Mouse (Mus musculus) brain, embryonic 18.5 days (tissue): ENCODE results near the gene Fam71f2.
A peak's percentile ranks its signal among the peaks of the same experiment; 100 is the strongest.

Experiments used
- DNase-seq: peaks from one replicate; pipeline ENCODE4 v3.0.0-alpha.2; 2012; ENCODE audit warnings: low read depth, low spot score

Gene Fam71f2

DNA sequence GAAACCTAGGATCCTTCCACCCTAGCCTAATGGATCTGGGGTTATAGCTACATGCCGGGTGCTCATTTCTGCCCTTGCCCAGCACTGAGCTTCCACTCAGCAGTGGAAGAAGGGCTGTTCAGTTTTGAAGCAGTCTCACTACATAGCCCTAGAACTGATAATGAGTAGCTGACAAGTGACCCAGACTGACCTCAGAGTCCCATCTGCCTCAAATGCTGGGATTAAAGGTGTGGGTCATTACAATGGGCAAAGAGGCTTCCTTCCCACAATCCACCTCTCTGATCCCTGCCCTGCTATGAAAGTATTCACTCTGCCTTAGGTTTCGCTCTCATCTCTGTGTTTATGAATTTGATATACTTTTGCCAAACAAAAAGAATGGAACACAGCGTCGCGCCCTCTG lies 2.6 kb upstream of the Fam71f2 start:
- no peak for DNase-seq

DNA sequence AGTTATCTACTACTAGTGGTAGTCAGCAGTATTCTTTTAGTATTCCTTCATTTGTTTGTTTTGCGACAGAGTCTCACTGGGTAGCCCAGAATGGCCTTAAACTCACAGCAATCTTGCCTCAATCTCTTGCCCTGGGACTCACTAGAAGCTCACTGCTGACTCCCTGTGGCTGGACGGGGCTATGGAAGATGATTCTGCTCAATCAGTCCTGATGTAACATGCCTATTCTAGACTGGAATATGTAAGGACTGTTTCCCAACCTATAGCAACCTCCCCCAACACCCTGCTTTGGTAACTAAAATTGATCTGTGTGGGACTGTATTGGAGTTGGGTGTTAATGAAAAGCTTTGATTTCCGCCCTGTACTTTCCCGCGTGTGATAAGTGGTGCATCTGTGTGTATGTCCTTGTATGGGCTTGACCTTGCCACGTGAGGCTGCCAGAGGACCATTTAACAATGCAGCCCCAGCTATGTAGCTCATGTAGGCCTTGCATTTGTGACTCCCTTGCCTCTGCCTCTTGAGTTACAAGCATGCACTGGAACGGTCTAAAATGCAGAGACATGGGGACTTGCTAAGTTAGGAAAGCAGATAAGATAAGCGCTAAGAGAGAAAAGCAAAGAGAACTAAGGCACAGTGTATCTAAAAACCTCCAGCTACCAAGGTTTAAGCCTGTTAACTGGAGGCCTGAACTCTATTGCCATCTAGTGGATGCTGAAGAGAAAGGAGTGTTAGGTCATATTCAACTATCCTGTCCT lies 703 bp upstream of the Fam71f2 start:
- DNase-seq = peak; percentile 39

DNA sequence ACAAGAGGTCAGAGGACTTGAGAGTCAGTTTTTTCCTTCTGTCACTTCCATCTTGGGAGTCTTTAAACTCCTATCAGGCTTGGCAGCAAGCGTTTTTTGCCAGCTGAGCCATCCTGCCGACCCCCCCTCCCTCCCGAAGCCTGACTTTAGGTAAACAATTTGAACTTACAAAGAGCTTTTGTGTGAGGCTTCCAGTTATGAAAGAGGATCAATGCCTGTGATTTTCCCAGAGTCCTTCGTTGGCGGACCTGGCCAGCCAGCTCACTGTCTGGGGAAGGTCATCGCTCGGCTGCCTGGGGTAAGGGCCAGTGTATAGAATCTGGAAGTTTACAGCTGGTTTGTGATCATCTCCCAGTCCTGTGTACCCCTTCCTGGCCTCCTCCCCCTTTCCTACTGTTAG lies 1.3 kb downstream of the Fam71f2 start:
- DNase-seq = no peak

DNA sequence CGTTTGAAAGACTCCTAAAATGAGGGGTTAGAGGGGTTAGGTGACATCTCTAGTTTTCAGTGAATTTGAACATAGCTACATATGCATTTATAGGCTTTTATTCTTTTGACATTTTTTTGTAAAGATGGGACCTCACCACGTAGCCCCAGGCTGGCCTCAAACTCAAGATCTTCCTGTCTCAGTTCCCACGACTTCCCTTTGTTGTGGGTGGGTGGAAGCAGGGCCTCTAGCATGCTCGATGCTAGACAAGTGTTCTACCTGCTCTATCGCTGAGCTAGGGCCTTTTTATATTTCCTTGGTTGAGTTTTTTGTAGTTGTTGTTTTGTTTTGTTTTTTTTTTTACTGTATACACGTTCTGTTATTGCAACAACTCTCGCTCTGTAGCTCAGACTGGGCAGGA lies 7.5 kb downstream of the Fam71f2 start:
- DNase-seq = no peak

DNA sequence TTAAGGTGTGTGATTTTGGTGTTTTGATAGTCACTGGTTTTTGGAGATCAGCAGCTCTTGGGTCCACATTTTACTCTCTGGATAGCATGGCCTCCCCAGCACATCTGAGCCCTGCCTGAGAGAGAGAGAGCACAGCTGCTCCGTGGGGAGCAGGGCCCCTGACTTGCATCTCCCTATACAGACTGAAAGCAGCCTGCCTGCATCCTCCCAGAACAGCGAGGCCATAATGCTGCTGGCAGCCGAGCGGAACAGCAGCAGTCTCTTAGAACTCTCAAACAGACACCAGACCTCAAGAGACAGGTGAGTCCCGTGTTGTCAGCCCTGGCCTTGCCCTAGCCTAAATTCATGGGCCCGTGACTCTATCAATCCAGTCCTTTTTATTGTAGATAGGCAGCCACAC lies 8.1 kb downstream of the Fam71f2 start:
- no peak for DNase-seq

DNA sequence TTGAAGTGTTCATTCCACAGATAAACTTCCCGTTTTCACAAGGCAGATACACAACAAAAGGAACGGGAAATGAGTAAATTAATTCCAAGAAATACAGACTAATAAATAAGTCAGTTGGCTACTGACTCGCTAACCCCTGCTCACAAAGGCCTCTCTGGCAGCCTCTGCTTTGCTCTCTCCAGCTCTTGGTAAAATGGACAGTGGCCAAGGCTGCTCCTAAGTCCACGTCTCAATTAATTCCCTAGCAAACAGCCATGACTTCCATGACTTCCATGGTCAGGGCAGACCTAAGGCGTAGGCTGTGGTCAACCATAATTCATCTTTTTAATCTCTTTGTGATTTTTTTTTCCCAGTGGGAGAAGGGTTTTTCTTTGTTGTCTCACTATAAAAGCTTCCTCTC lies 8.6 kb downstream of the Fam71f2 start:
- no peak for DNase-seq

DNA sequence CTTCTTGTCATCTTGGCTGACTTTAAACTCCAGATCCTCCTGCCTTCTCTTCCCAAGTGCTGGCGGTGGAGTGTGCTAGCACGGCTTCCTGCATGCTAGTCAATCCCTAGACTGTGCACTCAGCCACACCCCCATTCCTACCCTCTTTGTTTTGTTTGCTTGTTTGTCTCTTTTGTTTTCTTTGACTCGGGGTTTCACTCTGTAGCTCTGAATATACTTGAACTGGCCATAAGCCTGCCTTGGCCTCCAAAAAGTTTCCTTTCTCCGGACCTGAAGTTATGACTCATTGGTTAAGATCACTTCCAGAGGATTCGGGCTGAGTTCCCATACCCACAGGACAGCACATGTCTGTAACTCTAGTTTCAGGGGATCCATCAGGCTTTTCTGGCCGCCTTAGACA lies 9.3 kb downstream of the Fam71f2 start:
- no peak for DNase-seq

DNA sequence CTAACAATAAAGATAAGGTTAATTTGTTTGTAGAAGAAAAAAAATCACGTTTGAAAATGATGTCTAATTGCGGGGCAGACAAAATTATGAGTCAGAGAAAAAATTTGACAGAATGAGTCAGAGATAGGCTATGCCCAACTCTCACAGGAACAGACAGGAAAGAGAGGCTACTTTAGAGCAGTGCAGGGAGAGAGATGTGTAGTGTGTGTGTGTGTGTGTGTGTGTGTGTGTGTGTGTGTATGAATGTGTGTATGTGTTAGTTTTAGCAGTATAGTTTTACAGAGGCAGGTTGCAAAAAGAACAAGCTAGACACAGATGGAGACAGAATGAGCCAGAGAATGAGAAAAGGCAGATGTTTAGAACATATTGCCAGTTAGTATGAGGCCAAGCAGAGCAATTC lies 19.7 kb downstream of the Fam71f2 start:
- no peak for DNase-seq

DNA sequence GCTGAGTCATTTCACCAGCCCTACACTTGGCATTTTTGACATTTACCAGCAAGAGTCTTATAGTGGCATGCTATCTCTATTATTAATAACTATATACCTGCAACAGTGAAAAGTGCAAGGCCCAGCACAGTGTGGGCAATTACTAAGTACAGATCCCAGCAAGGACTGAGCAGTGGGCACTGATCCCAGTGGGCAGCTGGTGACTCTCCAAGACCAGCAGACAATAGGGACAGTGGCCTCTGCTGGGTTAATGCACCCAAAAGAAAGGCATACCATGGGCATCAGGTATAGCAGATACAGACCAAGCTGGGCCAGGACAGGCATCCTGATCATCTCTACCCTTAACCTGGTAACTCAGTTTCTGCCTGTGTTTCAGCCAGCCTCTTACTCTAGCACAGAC lies 23.9 kb downstream of the Fam71f2 start:
- no peak for DNase-seq

DNA sequence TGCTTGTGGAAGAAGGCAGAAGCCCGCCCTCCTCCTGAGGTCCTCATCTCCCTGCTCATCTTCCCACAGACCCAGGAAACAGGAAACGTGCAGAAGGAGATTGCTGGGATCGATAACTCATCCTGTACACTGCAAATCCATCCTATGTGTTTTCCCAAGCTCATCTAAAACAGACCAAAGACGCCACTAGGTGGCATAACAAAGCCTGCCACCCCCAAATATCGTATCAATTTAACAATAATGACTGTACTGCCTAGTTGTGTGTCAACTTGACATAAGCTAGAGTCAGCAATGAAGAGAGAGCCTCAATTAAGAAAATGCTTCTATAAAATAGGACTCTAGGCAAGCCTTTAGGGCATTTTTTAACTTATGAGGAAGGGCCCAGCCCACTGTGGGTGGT lies 24.3 kb downstream of the Fam71f2 start:
- DNase-seq = no peak

DNA sequence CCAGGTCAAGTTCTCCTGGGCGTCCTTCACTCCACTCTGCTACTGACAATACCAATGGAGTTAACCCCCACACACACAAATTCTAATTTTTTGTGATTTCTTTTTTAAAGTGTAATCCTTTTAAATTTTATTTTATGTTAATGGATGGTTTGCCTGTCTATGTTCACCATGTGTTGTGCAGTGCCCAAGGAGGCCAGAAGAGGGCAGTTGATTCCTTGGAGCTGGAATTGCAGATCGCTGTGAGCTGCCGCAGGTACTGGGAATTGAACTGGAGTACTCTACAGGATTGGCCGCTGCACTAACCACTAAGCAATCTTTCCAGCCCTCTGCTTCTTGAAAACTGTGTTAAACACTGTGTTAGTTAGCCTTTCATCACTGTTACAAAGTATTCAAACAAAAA lies 26.1 kb downstream of the Fam71f2 start:
- DNase-seq = no peak

DNA sequence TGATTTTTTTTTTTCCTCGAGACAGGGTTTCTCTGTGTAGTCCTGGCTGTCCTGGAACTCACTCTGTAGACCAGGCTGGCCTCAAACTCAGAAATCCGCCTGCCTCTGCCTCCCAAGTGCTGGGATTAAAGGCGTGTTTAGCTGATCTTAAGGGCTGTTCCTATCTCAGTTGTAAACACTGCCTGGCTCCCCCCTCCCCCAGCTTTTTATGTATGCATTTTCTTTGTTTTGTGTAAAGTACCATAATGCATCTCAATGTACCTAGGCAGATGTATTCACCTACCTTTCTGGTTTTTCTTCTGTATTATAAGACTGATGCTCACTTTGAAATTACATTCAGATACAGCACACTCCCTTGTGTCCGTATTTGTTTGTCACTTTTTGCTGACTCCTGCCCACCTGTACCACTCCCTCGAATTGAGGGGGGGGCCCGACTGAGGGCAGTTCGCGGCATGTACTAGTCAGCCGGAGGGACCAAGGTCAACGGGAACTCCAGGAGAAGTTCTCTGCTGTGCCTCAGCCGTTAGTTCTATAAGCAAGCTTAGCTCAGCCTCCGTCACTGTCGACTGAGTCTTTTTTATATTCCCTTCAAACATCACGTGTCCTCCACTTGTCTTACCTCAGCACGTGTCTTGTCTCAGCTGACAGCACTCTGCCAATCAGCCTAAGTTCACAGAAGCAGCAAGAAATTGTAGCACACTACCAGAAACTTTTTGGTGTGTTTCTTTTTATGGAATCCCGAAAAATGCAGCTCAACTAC lies 29.6 kb downstream of the Fam71f2 start:
- DNase-seq = no peak

DNA sequence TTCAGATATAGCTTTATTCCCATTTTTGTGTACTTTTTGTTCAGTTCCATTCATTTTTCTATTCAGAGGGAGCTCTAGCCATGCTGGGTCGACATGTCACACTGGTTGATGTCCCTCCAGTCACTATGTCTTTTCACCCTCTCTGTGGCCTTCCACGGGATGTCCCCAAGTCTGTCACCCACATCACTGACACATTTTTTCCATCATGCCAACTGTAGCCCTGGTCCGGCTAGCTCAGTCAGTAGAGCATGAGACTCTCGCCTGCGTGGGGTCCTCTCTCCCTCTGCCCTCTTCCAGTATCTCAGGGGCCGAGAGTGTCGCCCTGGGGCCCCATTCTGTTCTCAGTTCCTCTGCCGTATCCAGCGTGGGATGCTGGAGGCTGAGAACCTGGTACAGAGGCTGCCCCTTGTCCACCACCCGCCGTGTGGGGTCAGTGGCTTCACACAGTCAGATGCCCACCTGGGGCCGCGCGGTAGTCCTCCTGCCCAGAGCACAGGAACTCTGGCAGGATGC lies 34.4 kb downstream of the Fam71f2 start:
- no peak for DNase-seq

DNA sequence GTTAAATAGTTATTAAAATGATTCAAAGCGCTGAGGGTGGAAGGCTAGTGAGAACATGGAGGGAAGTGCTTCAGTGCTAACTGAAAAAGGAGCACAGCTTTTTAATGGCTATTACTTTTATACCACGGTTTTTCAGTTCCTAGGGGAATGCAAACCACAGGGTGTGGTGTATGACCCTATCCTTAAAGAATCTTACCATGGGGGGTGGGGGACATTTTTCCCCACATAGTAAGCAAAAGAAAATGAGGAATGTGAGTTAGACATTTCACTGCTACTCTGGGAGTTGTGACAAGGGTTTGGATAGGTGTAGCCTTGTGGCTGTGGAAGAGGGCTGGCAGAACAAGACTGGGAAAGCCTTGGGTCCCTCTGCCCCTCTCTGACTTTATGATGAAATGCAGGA lies 37.9 kb downstream of the Fam71f2 start:
- no peak for DNase-seq

DNA sequence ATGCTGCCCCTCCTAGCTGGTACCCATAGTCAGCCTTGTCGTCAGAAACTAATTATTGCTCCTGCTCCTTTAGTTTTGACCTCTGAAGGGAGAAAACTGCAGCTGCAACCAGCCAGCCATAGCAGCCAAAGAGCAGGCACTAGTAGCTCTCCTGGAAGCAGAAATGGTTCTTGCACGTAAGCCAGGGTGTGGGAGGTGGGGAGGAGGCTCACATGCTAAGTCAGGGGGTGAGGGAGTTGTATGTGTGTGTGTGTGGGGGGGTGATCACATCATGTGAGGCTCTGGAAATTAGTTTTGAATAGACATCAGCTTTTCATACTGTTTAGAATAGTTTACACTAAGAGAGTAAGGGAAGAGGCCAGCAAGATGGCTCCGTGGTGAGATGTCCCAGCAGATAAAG lies 38.5 kb downstream of the Fam71f2 start:
- no peak for DNase-seq

DNA sequence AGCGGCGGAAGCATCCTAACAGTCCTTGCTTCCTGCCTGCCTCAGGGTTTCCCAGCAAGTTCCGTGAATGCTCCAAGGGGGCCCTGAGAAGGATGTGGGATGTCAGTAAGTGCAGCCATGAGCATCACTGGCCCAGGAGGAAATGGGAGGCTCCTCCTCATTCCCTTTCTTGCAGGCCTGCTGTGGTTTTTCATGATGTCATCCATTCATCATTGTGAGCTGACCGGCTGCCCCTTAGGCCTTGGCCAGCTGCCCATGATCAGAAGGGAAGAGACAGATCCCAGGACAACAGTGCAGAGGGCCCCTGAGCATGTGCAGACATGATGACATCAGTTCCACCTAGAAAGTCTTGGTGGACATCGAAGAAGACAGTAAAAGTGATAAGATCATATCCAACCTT lies 39.5 kb downstream of the Fam71f2 start, which contains the start of gene Fam71f1:
Gene Fam71f1, plus strand, starts transcription at position 262 of the 400 bp plus-strand sequence.
- no peak for DNase-seq

DNA sequence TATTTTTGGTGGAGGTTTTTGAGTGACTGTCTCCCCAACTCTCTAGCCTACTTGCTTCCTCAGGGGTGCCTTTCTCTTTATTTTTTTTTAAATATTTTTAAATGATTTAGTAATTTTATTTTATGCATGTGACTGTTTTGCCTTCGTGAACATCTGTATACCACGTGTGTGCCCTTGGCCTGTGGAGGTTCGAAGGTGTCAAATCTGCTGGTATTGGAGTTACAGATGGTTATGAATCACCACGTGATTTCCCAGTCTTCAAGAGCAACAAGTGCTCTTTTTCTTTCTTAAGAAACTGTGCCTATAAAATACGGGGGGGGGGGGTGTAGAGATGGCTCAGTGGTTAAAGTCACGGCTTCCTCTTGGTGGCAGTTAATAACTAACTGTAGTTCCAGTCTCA lies 42.2 kb downstream of the Fam71f2 start:
- DNase-seq = no peak

DNA sequence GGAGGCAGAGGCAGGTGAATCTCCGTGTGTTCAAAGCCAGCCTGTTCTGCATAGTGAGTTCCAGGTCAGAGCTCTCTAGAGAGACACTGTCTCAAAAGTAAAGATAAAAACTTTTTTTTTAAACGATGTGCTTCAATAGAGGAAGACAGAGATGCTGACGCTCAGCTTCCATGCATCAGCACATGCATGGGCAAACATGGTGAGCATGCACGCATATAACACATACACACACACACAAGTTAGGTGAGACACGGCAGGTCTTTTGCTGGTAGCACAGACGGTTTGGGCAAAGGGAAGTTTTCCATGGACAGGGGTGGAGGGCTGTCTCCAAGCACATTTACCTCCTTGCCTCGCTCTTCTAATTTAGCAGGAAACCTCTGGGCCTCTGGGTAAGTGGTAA lies 42.8 kb downstream of the Fam71f2 start:
- DNase-seq = no peak

DNA sequence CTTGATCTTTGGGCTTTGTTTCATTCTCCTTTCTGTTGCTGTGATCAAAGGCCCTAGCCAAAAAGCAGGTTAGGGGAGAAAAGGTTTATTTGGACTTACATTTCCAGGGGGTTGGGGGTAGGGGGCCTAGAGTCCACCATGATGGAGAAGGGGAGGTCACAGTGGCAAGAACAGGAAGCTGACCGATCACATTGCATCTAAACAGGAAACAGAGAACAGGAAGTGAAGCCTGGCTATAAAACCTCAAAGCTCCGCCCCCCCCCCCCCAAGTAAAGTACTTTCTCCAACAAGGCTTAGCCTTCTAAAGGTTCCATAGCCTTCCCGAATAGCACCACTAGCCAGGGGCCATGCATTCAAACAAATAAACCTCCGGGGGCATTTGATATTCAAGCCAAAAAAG lies 43.3 kb downstream of the Fam71f2 start:
- no peak for DNase-seq

DNA sequence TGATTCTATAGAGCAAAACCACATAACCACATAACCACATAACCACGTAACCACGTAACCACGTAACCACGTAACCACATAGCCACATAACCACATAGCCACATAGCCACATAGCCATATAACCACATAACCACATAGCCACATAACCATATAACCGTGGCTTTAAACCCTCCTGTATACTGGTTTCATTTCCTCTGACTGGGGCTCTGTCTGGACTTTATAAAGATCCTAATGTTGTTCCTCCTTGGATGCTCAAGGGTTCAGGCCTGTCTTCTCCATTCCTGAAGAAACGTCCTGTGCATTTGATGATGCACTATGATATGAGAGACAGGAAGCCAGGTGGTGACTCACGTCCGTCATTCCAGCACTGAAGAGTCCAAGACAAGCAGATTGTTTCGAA lies 47.6 kb downstream of the Fam71f2 start:
- DNase-seq = no peak

DNA sequence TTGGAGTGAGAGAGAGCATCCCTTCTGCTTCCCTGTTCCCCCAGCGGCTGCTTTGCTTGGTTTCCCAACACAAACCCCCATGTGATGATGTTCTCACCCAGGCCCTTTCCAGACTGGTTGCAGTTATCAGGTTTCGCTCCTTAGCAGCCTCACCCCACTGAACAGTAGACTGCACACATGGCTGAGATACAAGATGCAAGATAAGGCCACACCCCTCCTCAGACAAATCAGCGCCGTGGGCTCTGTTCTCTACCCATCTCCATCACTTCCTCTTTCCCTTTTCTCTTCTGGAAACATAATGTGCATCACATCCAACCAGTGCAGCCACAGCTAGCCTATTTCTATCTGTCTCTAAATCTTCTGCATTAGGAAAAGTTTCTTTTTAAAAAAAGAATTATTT lies 50.1 kb downstream of the Fam71f2 start:
- DNase-seq = no peak
